Mouse (Mus musculus): ENCODE measurements around the gene Epn2.

Epn2 gene

GRCm38 (mm10) chr11:61536952-61537351, 42.5 kb downstream of the Epn2 start:
- DNase-seq, result no peak

GRCm38 (mm10) chr11:61535530-61535929, 44.0 kb downstream of the Epn2 start:
- no peak for DNase-seq

GRCm38 (mm10) chr11:61533571-61533970, 45.9 kb downstream of the Epn2 start:
- no peak for DNase-seq

GRCm38 (mm10) chr11:61532820-61533219, 46.7 kb downstream of the Epn2 start:
- DNase-seq, result no peak

GRCm38 (mm10) chr11:61529268-61529713, 50.2 kb downstream of the Epn2 start:
- DNase-seq, result no peak

- no peak for DNase-seq
These were observed 52.6 kb downstream of the Epn2 start for GRCm38 (mm10) chr11:61526872-61527271.

GRCm38 (mm10) chr11:61519484-61520107, 59.9 kb downstream of the Epn2 start:
- no peak for DNase-seq

- no peak for DNase-seq
These were observed 60.6 kb downstream of the Epn2 start for GRCm38 (mm10) chr11:61518871-61519270.

GRCm38 (mm10) chr11:61517971-61518370, 61.5 kb downstream of the Epn2 start:
- DNase-seq, result no peak

- DNase-seq, result peak; percentile 27
These were observed 64.5 kb downstream of the Epn2 start for GRCm38 (mm10) chr11:61514953-61515352.

GRCm38 (mm10) chr11:61504713-61505257, 74.7 kb downstream of the Epn2 start, which contains the start of gene B9d1:
Gene B9d1, plus strand, starts transcription at chr11:61505144.
- peak; percentile 94 for DNase-seq

- no peak for DNase-seq
These were observed 75.6 kb downstream of the Epn2 start for GRCm38 (mm10) chr11:61503933-61504332.

GRCm38 (mm10) chr11:61498736-61499504, 80.6 kb downstream of the Epn2 start:
- no peak for DNase-seq

- DNase-seq, result no peak
These were observed 82.0 kb downstream of the Epn2 start for GRCm38 (mm10) chr11:61497490-61497889.

- no peak for DNase-seq
These were observed 84.0 kb downstream of the Epn2 start for GRCm38 (mm10) chr11:61495528-61495927.

GRCm38 (mm10) chr11:61494129-61494997, 85.1 kb downstream of the Epn2 start, which contains the start of gene Mapk7:
Gene Mapk7, minus strand, starts transcription at chr11:61494406.
- peak; percentile 98 for DNase-seq

- peak; percentile 57 for DNase-seq
These were observed 85.9 kb downstream of the Epn2 start for GRCm38 (mm10) chr11:61493525-61494128.

- no peak for DNase-seq
These were observed 86.6 kb downstream of the Epn2 start for GRCm38 (mm10) chr11:61492749-61493401.

GRCm38 (mm10) chr11:61490944-61491520, 88.5 kb downstream of the Epn2 start:
- no peak for DNase-seq

- no peak for DNase-seq
These were observed 89.6 kb downstream of the Epn2 start for GRCm38 (mm10) chr11:61489874-61490273.

- no peak for DNase-seq
These were observed 90.4 kb downstream of the Epn2 start for GRCm38 (mm10) chr11:61489085-61489484.

GRCm38 (mm10) chr11:61487936-61488335, 91.6 kb downstream of the Epn2 start:
- no peak for DNase-seq
